Mouse (Mus musculus): ENCODE results near the gene Syt16. TPM values are rescaled to one million over a fixed set of nuclear protein-coding genes. Genes with fewer than 3 reads are reported as not detected.

Gene Syt16
- polyA plus RNA-seq, 1 experiment from 2014 or later = 1.1 TPM

- no peaks in the 10 kb centered on the region for H3K9me3 ChIP-seq (ENCODE audit: control insufficient read depth, low read length)
- WGBS = 52% methylated on average over 8 of the region's 8 CpGs
- H3K9ac ChIP-seq (ENCODE audit: low read depth, low read length) = no peak overlapping the region
- no peak overlapping the region for H3K4me3 ChIP-seq (ENCODE audit: low read length)
- no peak overlapping the region for H3K4me2 ChIP-seq (ENCODE audit: low read depth, low read length)
- no peak overlapping the region for H3K27ac ChIP-seq (ENCODE audit: low read length)
- peaks cover 3% of the 10 kb centered on the region; the same call in 1 of the 2 replicates for H3K4me1 ChIP-seq (ENCODE audit: control insufficient read depth, insufficient read depth, low read length)
- peak; percentile 82 for ATAC-seq
- H3K36me3 ChIP-seq (ENCODE audit: control insufficient read depth, insufficient read depth, low read length) = no peaks in the 10 kb centered on the region
- H3K27me3 ChIP-seq (replicated peaks; ENCODE audit: control insufficient read depth, insufficient read depth, low read length) = no peaks in the 10 kb centered on the region
Measured at GRCm38 (mm10) chr12:74087086-74087485, 89.6 kb downstream of the Syt16 start.

GRCm38 (mm10) chr12:74089342-74090131, 92.1 kb downstream of the Syt16 start:
- Histone ChIP-seq H3K27ac (ENCODE audit: low read length) (0 out of 2 replicates have a peak overlapping the region, but pooled peaks have one; percentile 10), H3K4me3 (ENCODE audit: low read length) (no peak overlapping the region), H3K4me1 (ENCODE audit: control insufficient read depth, insufficient read depth, low read length) (peaks cover 3% of the 10 kb centered on the region; the same call in 1 of the 2 replicates), H3K27me3 (replicated peaks; ENCODE audit: control insufficient read depth, insufficient read depth, low read length) (no peaks in the 10 kb centered on the region), H3K4me2 (ENCODE audit: low read depth, low read length) (no peak overlapping the region), H3K36me3 (ENCODE audit: control insufficient read depth, insufficient read depth, low read length) (no peaks in the 10 kb centered on the region), H3K9ac (ENCODE audit: low read depth, low read length) (no peak overlapping the region), H3K9me3 (ENCODE audit: control insufficient read depth, low read length) (no peaks in the 10 kb centered on the region)
- 97% methylated on average over 1 of the region's 1 CpGs for WGBS
- peak; percentile 61 for ATAC-seq

DNA sequence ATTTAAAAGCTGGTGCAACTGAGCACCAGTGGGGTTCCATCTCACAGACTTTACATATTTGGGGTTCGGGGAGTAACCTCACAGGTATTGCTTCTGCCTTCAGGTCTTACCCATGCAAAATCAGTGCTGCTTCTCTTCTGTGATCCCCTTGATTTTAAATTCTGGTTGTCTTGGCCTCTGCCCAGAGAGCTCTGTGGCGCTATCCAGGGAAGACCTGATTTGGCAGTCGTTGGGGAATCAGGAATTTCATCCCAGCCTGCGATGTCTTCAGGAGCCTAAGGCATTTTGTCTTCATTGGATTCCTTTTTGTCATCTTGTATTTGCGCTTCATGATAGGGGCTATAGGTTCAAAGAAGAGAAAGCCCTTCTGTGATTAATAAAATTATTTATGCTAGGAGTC, 95.1 kb downstream of the Syt16 start:
- ATAC-seq = no peak
- 69% methylated on average over 5 of the region's 5 CpGs for WGBS
- no peak overlapping the region for H3K9ac ChIP-seq (ENCODE audit: low read depth, low read length)
- H3K4me3 ChIP-seq (ENCODE audit: low read length) = no peak overlapping the region
- no peaks in the 10 kb centered on the region for H3K27me3 ChIP-seq (replicated peaks; ENCODE audit: control insufficient read depth, insufficient read depth, low read length)
- H3K36me3 ChIP-seq (ENCODE audit: control insufficient read depth, insufficient read depth, low read length) = no peaks in the 10 kb centered on the region
- H3K4me2 ChIP-seq (ENCODE audit: low read depth, low read length) = no peak overlapping the region
- H3K4me1 ChIP-seq (ENCODE audit: control insufficient read depth, insufficient read depth, low read length) = no peaks in the 10 kb centered on the region
- no peaks in the 10 kb centered on the region for H3K9me3 ChIP-seq (ENCODE audit: control insufficient read depth, low read length)
- H3K27ac ChIP-seq (ENCODE audit: low read length) = no peak overlapping the region

DNA sequence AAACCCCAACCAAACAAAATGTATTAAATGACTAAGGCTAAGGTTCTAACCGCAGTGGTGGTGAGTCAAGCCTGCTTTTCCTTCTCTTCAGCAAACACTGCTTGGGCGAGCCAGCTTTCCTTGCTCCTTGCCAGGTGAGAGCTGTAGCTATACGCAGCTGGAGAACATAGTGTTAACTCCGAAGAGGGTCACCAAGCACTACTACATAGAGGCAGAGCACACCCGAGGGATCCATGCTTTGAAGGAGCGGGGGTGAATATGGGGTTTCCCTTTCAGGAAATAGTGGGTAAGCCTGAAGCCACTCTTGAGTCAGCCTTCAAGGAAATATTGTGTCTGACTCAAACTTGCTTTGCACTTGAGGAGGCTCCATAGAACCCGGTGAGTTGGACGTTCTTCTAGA, 95.6 kb downstream of the Syt16 start:
- no peak for ATAC-seq
- WGBS = 82% methylated on average over 8 of the region's 8 CpGs
- H3K4me2 ChIP-seq (ENCODE audit: low read depth, low read length) = no peak overlapping the region
- no peaks in the 10 kb centered on the region for H3K9me3 ChIP-seq (ENCODE audit: control insufficient read depth, low read length)
- no peak overlapping the region for H3K9ac ChIP-seq (ENCODE audit: low read depth, low read length)
- H3K4me3 ChIP-seq (ENCODE audit: low read length) = no peak overlapping the region
- no peaks in the 10 kb centered on the region for H3K4me1 ChIP-seq (ENCODE audit: control insufficient read depth, insufficient read depth, low read length)
- H3K27ac ChIP-seq (ENCODE audit: low read length) = no peak overlapping the region
- H3K36me3 ChIP-seq (ENCODE audit: control insufficient read depth, insufficient read depth, low read length) = no peaks in the 10 kb centered on the region
- no peaks in the 10 kb centered on the region for H3K27me3 ChIP-seq (replicated peaks; ENCODE audit: control insufficient read depth, insufficient read depth, low read length)

DNA sequence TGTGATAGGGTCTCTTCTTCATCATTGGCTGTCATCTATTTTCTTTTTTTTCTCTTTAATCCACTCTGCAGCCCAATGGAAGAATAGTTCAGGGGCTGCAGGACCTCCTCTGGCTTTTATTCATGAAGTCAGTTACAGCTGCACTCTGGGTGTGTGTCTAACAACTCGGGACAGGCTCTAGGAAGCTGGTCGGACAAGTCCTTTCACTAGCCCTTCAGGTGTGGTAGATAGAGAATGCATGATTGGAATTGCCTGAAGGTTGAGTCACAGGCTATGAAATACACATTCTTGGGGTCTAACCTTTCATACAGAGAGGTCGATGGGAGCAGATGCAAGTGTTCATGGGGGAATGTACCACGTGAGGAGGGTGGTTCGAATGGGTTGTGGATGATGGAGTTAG, 97.2 kb downstream of the Syt16 start:
- Histone ChIP-seq H3K4me1 (ENCODE audit: control insufficient read depth, insufficient read depth, low read length) (no peaks in the 10 kb centered on the region), H3K27me3 (replicated peaks; ENCODE audit: control insufficient read depth, insufficient read depth, low read length) (no peaks in the 10 kb centered on the region), H3K9ac (ENCODE audit: low read depth, low read length) (no peak overlapping the region), H3K4me2 (ENCODE audit: low read depth, low read length) (no peak overlapping the region), H3K27ac (ENCODE audit: low read length) (no peak overlapping the region), H3K4me3 (ENCODE audit: low read length) (no peak overlapping the region), H3K9me3 (ENCODE audit: control insufficient read depth, low read length) (no peaks in the 10 kb centered on the region), H3K36me3 (ENCODE audit: control insufficient read depth, insufficient read depth, low read length) (no peaks in the 10 kb centered on the region)
- ATAC-seq = no peak
- 71% methylated on average over 5 of the region's 5 CpGs for WGBS

- ATAC-seq = no peak
- no peaks in the 10 kb centered on the region for H3K36me3 ChIP-seq (ENCODE audit: control insufficient read depth, insufficient read depth, low read length)
- H3K9me3 ChIP-seq (ENCODE audit: control insufficient read depth, low read length) = no peaks in the 10 kb centered on the region
- H3K4me1 ChIP-seq (ENCODE audit: control insufficient read depth, insufficient read depth, low read length) = no peaks in the 10 kb centered on the region
- H3K27me3 ChIP-seq (replicated peaks; ENCODE audit: control insufficient read depth, insufficient read depth, low read length) = no peaks in the 10 kb centered on the region
- WGBS = 66% methylated on average over 8 of the region's 8 CpGs
- no peak overlapping the region for H3K4me3 ChIP-seq (ENCODE audit: low read length)
- H3K4me2 ChIP-seq (ENCODE audit: low read depth, low read length) = no peak overlapping the region
- no peak overlapping the region for H3K27ac ChIP-seq (ENCODE audit: low read length)
- no peak overlapping the region for H3K9ac ChIP-seq (ENCODE audit: low read depth, low read length)
Measured at GRCm38 (mm10) chr12:74098572-74099290, 101.3 kb downstream of the Syt16 start.

DNA sequence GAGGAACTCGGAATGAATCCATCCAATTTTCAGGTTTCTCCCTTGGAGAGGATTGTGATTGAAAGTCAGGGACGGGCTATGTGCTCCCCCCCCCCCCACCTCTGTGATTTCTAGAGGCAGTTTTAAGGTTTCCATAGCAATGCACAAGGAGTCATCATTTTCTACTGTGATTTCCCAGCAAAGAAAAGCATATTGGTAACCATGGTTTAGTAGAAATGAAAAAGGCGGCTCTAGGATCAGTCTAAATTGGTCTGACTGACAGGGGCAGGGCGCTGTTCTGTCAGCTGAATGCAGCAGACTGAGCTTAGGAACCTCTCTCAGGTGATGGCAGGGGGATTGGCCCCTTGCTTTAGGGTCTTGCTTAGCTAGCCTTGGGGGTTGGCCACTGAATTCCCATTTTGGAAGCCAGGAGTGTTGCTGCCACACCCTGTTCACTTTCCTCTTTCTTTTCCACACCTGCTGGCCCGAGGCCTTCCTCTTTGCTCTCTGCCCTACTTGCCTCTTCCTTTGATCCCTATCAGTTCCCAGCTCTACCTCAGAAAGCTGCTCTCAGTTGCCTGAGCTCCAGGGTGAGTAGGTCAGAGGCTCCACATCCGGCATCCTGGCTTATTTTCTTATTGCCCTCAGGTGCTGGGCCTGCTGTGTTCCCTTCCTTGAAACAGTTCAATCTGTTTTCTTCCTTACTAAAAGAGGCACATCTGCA, 108.5 kb downstream of the Syt16 start:
- no peak for ATAC-seq
- Histone ChIP-seq H3K9ac (ENCODE audit: low read depth, low read length) (no peak overlapping the region), H3K4me1 (ENCODE audit: control insufficient read depth, insufficient read depth, low read length) (no peaks in the 10 kb centered on the region), H3K9me3 (ENCODE audit: control insufficient read depth, low read length) (no peaks in the 10 kb centered on the region), H3K27ac (ENCODE audit: low read length) (no peak overlapping the region), H3K36me3 (ENCODE audit: control insufficient read depth, insufficient read depth, low read length) (no peaks in the 10 kb centered on the region), H3K27me3 (replicated peaks; ENCODE audit: control insufficient read depth, insufficient read depth, low read length) (no peaks in the 10 kb centered on the region), H3K4me2 (ENCODE audit: low read depth, low read length) (no peak overlapping the region), H3K4me3 (ENCODE audit: low read length) (no peak overlapping the region)
- 74% methylated on average over 6 of the region's 6 CpGs for WGBS

DNA sequence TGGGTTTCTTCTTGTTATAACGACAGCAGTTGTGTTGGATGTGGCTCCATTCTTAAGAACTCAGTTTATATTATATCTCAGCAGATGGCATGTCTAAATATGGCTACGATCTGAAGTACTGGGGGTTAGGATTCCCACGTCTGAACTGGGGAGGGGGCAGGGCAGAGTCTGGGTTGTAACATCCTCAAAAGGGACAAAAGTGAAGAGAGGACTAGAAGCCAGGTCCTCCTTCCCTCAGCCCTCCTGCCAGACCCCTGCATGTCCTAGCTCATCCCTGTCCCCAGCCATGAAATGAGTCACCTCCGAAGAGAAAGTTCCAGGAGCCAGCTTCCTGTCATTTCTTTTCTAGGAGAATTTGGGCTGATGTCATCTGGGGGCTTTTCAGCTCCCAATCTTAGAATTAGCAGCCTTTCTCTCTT, 111.2 kb downstream of the Syt16 start:
- no peaks in the 10 kb centered on the region for H3K36me3 ChIP-seq (ENCODE audit: control insufficient read depth, insufficient read depth, low read length)
- 41% methylated on average over 4 of the region's 4 CpGs for WGBS
- no peaks in the 10 kb centered on the region for H3K27me3 ChIP-seq (replicated peaks; ENCODE audit: control insufficient read depth, insufficient read depth, low read length)
- H3K9me3 ChIP-seq (ENCODE audit: control insufficient read depth, low read length) = no peaks in the 10 kb centered on the region
- ATAC-seq = no peak
- no peaks in the 10 kb centered on the region for H3K4me1 ChIP-seq (ENCODE audit: control insufficient read depth, insufficient read depth, low read length)
- no peak overlapping the region for H3K4me3 ChIP-seq (ENCODE audit: low read length)
- no peak overlapping the region for H3K4me2 ChIP-seq (ENCODE audit: low read depth, low read length)
- H3K27ac ChIP-seq (ENCODE audit: low read length) = no peak overlapping the region
- H3K9ac ChIP-seq (ENCODE audit: low read depth, low read length) = no peak overlapping the region

GRCm38 (mm10) chr12:74109462-74110068, 112.1 kb downstream of the Syt16 start:
- WGBS = 83% methylated on average over 10 of the region's 10 CpGs
- no peaks in the 10 kb centered on the region for H3K4me1 ChIP-seq (ENCODE audit: control insufficient read depth, insufficient read depth, low read length)
- H3K4me2 ChIP-seq (ENCODE audit: low read depth, low read length) = no peak overlapping the region
- ATAC-seq = no peak
- no peak overlapping the region for H3K4me3 ChIP-seq (ENCODE audit: low read length)
- no peak overlapping the region for H3K9ac ChIP-seq (ENCODE audit: low read depth, low read length)
- H3K27ac ChIP-seq (ENCODE audit: low read length) = no peak overlapping the region
- H3K9me3 ChIP-seq (ENCODE audit: control insufficient read depth, low read length) = no peaks in the 10 kb centered on the region
- H3K27me3 ChIP-seq (replicated peaks; ENCODE audit: control insufficient read depth, insufficient read depth, low read length) = no peaks in the 10 kb centered on the region
- H3K36me3 ChIP-seq (ENCODE audit: control insufficient read depth, insufficient read depth, low read length) = no peaks in the 10 kb centered on the region

All from intestine, embryonic 16.5 days (tissue).